Mouse (Mus musculus) heart, adult 2 months (tissue): ENCODE measurements at regions not wholly inside any gene's neighbourhood (a gene's known extent, or its start where the extent isn't known, plus 50 kb on each side); places are given as distances from the start of the nearest gene placed in this dataset.
"Not testable (repeated sequence)": the region's sequence is repeated elsewhere in the genome, so short reads cannot be mapped to it uniquely, and the experiment has no call there.

Experiments
- CTCF ChIP-seq: fragments of 200-600 bp; IDR thresholded peaks from 2 replicates; pipeline ENCODE4 v1.8.1; 2022; ENCODE audit warnings: antibody characterized with exemption, mild to moderate bottlenecking, moderate library complexity
- POLR2A ChIP-seq: fragments of 200-500 bp; IDR thresholded peaks from 2 replicates; pipeline ENCODE4 v1.6.1; 2011; ENCODE audit warnings: mild to moderate bottlenecking, low read depth, low read length, control low read depth; ENCODE audit not compliant: insufficient read depth

- not testable (repeated sequence) for TF ChIP-seq POLR2A, CTCF
Observed at GRCm38 (mm10) chr2:162841761-162842160, 89.6 kb upstream of the Srsf6 start.
